Mouse (Mus musculus): ENCODE measurements around the gene Majin. TPM values are rescaled to one million over a fixed set of nuclear protein-coding genes. Genes with fewer than 3 reads are reported as not detected.
A peak's percentile ranks its signal among the peaks of the same experiment; 100 is the strongest.

Majin gene
- polyA plus RNA-seq, 1 experiment from 2014 or later, result not detected

MicroRNAs within 50 kb of the gene (microRNA counts, 519-probe panel; counts per million panel counts)
- 322 counts per million, percentile 70 among the panel's probes with 10 or more counts for microRNA mmu-miR-192

Small RNAs within 50 kb of the gene (microRNA-seq; reads per million reads assigned to microRNA genes)
- gene Mir192 (60.4 reads per million, percentile 45 among the genes with 10 or more reads in this experiment), gene Mir194-2 (60.1 reads per million, percentile 45 among the genes with 10 or more reads in this experiment)

Other genes starting within 250 kb of the Majin start
- 42.7 and 45.1 TPM in 2 replicates for gene Pola2, start 220.2 kb upstream of the Majin start, polyA plus RNA-seq (2014; fragmentation: Nextera tagmentation; extraction: Ambion mirVana)
- gene Slc22a20, start 198.2 kb upstream of the Majin start, polyA plus RNA-seq (2014; fragmentation: Nextera tagmentation; extraction: Ambion mirVana), result not detected in 2 replicates
- gene Capn1, start 168.5 kb upstream of the Majin start, polyA plus RNA-seq (2014; fragmentation: Nextera tagmentation; extraction: Ambion mirVana), result 6.5 and 7.3 TPM in 2 replicates
- gene Syvn1, start 137.8 kb upstream of the Majin start, polyA plus RNA-seq (2014; fragmentation: Nextera tagmentation; extraction: Ambion mirVana), result 14.8 and 16.0 TPM in 2 replicates
- 64.5 and 69.4 TPM in 2 replicates for gene Mrpl49, start 126.6 kb upstream of the Majin start, polyA plus RNA-seq (2014; fragmentation: Nextera tagmentation; extraction: Ambion mirVana)
- gene Fau, start 126.5 kb upstream of the Majin start, polyA plus RNA-seq (2014; fragmentation: Nextera tagmentation; extraction: Ambion mirVana), result 562 and 618 TPM in 2 replicates
- gene Znhit2, start 123.2 kb upstream of the Majin start, polyA plus RNA-seq (2014; fragmentation: Nextera tagmentation; extraction: Ambion mirVana), result 25.5 and 25.6 TPM in 2 replicates
- 6.7 and 7.6 TPM in 2 replicates for gene Tm7sf2, start 116.0 kb upstream of the Majin start, polyA plus RNA-seq (2014; fragmentation: Nextera tagmentation; extraction: Ambion mirVana)
- 36.9 and 44.8 TPM in 2 replicates for gene Vps51, start 107.2 kb upstream of the Majin start, polyA plus RNA-seq (2014; fragmentation: Nextera tagmentation; extraction: Ambion mirVana)
- gene Tmem262, start 104.4 kb upstream of the Majin start, polyA plus RNA-seq (2014; fragmentation: Nextera tagmentation; extraction: Ambion mirVana), result not detected in 2 replicates
- gene Gm28374, start 102.1 kb upstream of the Majin start, polyA plus RNA-seq (2014; fragmentation: Nextera tagmentation; extraction: Ambion mirVana), result 0.47 and 0.49 TPM in 2 replicates
- gene Zfpl1, start 99.4 kb upstream of the Majin start, polyA plus RNA-seq (2014; fragmentation: Nextera tagmentation; extraction: Ambion mirVana), result 46.6 and 52.9 TPM in 2 replicates
- gene Cdca5, start 99.4 kb upstream of the Majin start, polyA plus RNA-seq (2014; fragmentation: Nextera tagmentation; extraction: Ambion mirVana), result 24.0 and 24.5 TPM in 2 replicates
- 0.38 TPM in 1 of 2 replicates, not detected in the other for gene AC131692.1, start 90.0 kb upstream of the Majin start, polyA plus RNA-seq (2014; fragmentation: Nextera tagmentation; extraction: Ambion mirVana)
- gene Naaladl1, start 78.6 kb upstream of the Majin start, polyA plus RNA-seq (2014; fragmentation: Nextera tagmentation; extraction: Ambion mirVana), result 0.12 and 0.20 TPM in 2 replicates
- 36.0 and 36.3 TPM in 2 replicates for gene Sac3d1, start 65.7 kb upstream of the Majin start, polyA plus RNA-seq (2014; fragmentation: Nextera tagmentation; extraction: Ambion mirVana)
- 21.5 and 23.9 TPM in 2 replicates for gene Snx15, start 56.1 kb upstream of the Majin start, polyA plus RNA-seq (2014; fragmentation: Nextera tagmentation; extraction: Ambion mirVana)
- gene Batf2, start 43.4 kb upstream of the Majin start, polyA plus RNA-seq (2014; fragmentation: Nextera tagmentation; extraction: Ambion mirVana), result 0.30 TPM in 1 of 2 replicates, not detected in the other
- 61.3 and 70.7 TPM in 2 replicates for gene Arl2, start 42.8 kb upstream of the Majin start, polyA plus RNA-seq (2014; fragmentation: Nextera tagmentation; extraction: Ambion mirVana)
- gene Gpha2, start 42.0 kb downstream of the Majin start, polyA plus RNA-seq (2014; fragmentation: Nextera tagmentation; extraction: Ambion mirVana), result 0.36 TPM in 1 of 2 replicates, not detected in the other
- 20.7 and 26.0 TPM in 2 replicates for gene Ppp2r5b, start 51.5 kb downstream of the Majin start, polyA plus RNA-seq (2014; fragmentation: Nextera tagmentation; extraction: Ambion mirVana)
- gene Atg2a, start 57.3 kb downstream of the Majin start, polyA plus RNA-seq (2014; fragmentation: Nextera tagmentation; extraction: Ambion mirVana), result 7.1 and 7.8 TPM in 2 replicates
- 51.7 and 60.0 TPM in 2 replicates for gene Ehd1, start 92.3 kb downstream of the Majin start, polyA plus RNA-seq (2014; fragmentation: Nextera tagmentation; extraction: Ambion mirVana)
- gene Cdc42bpg, start 122.1 kb downstream of the Majin start, polyA plus RNA-seq (2014; fragmentation: Nextera tagmentation; extraction: Ambion mirVana), result 0.43 and 0.78 TPM in 2 replicates
- 23.3 and 24.1 TPM in 2 replicates for gene Men1, start 150.6 kb downstream of the Majin start, polyA plus RNA-seq (2014; fragmentation: Nextera tagmentation; extraction: Ambion mirVana)
- gene Map4k2, start 156.7 kb downstream of the Majin start, polyA plus RNA-seq (2014; fragmentation: Nextera tagmentation; extraction: Ambion mirVana), result 9.0 and 13.0 TPM in 2 replicates
- gene Sf1, start 179.3 kb downstream of the Majin start, polyA plus RNA-seq (2014; fragmentation: Nextera tagmentation; extraction: Ambion mirVana), result 86.9 and 93.1 TPM in 2 replicates
- gene Pygm, start 200.0 kb downstream of the Majin start, polyA plus RNA-seq (2014; fragmentation: Nextera tagmentation; extraction: Ambion mirVana), result 225 and 226 TPM in 2 replicates
- gene Rasgrp2, start 215.0 kb downstream of the Majin start, polyA plus RNA-seq (2014; fragmentation: Nextera tagmentation; extraction: Ambion mirVana), result 44.8 and 48.9 TPM in 2 replicates
- 0.12 and 0.66 TPM in 2 replicates for gene Nrxn2, start 234.3 kb downstream of the Majin start, polyA plus RNA-seq (2014; fragmentation: Nextera tagmentation; extraction: Ambion mirVana)